Mouse (Mus musculus): ENCODE data around the gene Exo5.

Exo5 gene

DNA sequence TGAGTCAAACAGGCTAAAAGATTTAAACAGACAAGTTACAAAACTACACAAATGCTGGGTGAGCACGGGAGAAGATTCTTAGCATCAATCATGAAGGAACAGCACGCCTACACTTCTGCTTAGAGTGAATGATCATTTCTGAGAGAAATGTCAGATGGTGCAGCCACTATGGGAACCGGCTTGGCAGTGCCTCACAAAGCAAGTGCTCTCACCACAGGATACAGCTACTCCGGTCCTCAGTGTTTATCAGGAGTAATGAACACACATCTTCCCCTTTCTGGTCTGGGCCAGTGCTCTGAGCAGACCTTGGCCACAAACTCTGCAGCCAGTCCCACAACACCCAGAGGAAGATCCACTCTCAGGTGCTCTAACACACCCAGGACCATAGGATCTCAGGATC is 20.3 kb downstream of the Exo5 start:
- DNase-seq = no peak

DNA sequence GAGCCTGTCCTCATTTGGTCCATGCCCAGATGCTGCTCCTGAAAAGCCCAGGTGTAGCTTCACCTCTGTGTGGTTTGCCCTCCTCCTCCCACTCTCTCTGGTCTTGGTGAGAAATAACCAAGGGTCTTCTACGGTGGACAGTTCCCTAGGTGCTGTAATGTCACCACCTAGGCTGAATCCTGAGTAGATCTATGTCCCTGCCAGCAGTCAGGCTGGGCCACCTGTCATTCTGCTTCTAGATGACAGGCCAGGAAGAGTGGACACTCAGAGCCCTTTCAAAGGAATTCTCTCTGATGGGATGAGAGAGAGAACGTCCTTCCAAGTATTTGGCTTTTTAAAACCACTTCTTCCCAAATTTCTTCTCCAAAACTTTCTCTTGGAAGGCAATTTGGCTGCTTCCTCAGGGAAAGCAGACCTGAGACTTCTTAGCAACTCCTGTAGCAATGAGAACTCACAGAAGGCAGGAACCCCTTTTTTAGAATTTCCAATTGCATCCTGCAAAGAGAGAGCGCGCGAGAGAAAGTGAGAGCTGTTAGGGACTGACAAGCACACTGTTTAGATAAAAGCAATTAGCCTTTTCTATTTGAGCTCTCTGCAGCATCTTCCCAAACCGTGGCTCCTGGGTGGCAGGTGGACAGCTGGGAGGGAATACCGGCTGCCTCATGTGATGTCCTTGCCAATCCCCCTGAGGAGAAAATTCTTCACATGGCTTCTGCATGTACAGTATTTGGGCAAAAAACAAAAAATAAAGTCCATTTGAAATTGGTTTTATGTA is 28.8 kb downstream of the Exo5 start:
- no peak for DNase-seq

DNA sequence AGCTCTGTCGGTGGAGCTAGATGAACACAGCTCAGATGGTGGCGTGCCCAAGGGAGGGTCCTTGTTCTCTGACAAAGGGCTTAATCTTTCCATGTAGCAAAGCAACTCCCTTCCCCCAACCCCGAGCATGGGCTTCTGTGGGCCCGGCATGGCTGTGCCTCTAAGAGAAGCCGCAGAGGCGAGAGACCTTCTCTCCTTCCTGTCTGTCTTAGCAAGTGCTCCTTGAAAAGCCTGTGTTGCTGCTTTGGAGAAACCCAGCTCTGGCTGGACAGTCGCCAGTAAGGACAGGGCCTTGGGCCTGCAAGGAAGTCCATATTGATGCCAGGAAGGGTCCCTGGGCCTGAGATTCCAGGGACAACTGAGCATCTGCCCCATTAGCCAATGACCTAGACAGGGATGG is 29.6 kb downstream of the Exo5 start:
- DNase-seq = no peak

DNA sequence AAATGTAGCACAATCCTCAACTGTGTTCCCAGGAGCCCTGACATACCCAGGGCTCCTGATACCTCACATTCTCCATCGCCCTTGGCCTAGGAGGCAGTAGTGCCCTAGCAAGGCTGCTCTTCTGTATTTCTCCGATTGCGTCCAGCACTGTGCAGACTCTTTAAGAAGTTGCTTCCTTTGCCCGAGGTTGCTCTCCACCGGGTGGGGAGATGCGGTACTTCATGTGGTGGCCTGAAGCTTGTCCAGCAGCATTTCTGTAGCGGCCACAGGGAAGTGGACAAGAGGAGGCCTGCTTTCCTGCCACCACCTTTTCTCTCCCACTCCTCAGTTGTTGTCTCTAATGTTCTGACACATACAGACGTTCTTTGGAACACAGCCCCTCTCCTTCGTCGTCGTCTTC is 30.2 kb downstream of the Exo5 start:
- no peak for DNase-seq

DNA sequence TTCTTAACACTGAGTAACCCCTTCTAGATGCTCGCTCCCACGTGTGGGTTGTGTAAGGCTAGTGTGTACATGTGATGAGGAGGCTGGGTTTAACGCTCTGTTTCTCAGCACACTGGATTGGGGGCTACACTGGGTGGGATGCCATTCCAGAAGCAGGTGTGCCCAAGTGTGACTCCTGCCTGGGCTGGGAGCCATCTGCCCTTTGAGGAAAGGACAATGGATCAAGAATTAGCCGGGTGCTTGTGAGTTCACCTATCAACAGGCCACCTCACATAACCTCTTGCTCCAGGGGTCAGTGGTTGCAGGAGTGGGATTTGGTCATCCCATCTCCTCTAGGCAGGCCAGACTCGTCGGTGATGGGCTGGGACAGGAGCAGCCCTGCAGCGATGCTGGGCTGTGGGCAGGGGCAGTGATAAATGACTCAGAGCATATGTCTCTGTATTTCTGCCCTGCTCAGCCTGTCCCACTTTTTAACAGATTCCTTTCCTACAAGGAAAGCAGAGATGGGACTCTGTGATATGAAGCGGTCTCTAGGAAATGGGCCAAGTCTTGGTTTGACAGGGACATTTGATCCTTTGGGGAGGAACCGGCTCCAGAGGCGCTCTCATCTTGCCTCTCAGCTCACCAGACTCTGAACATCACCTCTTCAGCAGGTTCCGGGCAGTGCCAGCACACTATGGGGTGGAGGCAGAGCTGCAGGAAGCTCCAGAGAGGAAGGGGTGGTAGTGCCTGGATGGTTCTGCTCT is 31.0 kb downstream of the Exo5 start:
- no peak for DNase-seq

DNA sequence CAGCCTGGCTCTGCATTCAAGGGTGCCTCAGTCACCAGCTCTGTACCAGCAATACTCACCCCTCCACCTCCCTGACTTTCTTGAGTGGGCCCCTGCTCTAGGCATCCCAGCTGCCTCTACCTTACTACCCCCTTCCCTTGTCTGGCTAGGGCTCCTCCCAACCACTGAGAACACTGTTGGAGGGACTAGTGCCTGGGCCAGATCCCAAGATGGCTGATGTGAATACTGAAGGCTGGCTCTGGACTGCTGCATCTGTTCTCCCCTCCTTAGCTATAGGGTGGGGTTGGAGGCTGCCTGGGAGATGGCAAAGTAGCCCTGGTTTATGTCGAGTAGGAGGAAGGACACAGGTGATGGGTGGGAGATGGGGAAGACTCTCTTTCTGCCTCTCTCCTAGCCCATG is 32.3 kb downstream of the Exo5 start:
- DNase-seq = no peak

DNA sequence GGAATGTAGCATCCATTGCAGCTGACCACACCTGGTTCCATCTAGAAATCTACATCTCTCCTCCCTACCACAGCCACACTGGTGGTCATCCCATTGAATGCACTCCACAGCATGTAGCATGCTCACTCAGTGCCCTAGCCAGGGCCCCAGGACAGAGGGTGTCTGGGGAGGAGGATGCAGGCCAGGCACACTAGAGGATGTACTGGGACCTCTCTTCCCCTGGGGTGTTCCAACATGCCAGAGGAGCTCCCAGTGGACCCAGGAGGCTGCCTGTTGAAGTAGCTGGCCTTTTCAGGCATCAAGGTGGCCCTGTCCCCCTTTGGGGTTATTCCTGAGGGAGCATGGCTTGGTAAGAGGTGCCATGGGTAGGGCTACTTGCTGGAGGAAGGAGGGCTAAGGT is 32.9 kb downstream of the Exo5 start:
- no peak for DNase-seq

DNA sequence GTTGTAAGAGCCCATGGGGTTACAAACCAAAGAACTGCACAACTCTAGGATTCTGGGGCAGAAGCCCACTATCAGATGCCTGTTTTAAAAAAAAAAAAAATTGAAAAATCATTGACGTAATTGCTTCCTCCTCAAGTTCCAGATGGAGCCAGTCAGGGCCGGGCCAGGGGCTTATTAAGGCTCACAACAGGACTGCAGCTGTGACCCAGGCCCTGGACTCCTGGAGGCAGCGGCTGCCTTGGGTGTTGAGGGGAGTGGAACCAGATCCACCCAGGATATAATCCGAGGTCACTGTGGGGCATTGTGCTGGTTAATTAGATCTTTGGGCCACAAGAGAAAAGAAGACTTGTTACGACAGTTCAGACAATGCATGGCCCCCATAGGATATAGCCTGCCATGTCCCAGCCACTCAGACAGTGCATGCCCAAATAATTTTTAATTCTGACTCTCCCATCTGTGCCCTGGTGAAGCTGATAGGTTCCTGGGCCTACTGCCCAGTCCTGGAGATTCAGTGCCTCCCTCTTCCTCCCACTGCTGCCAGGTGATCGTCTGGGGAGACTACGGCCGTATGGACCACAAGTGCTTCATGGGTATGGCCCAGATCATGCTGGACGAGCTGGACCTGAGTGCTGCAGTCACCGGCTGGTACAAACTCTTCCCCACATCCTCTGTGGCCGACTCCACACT is 33.9 kb downstream of the Exo5 start:
- DNase-seq = no peak

DNA sequence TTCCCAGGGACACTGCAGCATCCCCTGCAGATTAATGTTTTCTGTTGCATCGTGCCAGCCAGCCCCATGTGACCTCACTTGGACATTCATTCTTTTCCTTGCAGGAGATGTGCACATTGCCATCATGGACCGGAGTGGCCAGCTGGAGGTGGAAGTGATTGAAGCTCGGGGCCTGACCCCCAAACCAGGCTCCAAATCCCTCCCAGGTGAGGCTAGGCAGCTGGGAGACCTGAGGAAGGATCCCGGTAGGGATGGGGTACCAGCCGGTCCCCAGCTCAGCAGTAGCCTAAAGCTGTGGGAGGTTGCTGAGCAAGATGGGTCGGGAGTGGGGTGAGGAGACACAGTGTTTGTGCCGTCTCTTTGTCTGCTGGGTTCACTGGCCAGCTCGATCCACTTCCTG is 35.9 kb downstream of the Exo5 start:
- DNase-seq = no peak

DNA sequence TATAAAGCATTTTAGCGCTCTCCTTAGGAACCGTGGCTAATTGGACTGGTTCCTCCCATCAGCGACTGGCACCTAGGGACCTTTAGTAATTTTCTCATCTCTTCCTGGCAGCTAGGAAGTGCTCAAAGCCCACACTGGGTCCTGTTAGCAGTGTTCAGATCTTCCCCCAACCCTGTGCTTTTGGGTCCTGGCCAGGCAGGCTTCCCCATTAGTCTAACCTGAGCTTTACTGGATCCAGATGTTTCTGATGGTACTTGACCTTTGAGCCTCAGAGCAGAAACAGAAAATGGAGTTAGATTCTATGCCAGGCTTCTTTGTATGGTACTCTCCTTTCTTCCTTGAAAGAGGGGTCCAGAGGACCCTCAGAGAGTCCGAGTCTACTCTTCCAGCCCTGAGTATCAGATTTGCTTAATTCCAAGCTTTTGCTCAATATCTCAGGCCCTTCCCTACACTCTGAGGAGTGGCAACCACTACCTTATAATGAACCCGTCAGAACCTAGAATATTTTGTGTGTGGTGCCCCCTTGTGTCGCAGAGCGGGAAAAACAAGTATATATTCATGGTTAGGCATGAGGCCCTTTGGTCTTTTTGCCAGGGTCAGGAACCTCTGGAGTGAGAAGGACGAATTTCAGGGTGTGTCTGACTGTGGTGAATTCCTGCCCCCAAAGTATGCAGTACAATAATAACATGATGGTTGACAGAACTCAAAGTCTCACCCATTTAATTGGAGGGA is 37.3 kb downstream of the Exo5 start:
- DNase-seq = peak; percentile 45 to 49

DNA sequence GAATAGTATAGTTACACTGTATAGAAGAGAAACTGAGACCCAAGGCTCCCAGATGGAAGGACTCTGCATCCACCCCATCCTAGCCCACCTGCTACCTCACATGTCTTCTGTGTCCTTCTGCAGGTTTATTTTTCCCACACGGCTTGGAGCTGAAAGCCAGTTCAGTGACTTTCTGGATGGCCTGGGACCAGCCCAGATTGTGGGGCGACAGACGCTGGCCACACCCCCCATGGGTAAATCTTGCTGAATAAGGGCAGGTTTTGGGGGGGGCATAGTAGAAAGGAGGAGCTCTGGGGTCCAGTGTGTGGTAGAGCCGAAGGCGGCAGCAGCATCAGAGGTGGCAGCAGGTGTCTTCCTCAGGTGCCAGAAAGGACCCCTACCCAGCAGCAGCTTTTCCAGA is 38.0 kb downstream of the Exo5 start:
- no peak for DNase-seq

DNA sequence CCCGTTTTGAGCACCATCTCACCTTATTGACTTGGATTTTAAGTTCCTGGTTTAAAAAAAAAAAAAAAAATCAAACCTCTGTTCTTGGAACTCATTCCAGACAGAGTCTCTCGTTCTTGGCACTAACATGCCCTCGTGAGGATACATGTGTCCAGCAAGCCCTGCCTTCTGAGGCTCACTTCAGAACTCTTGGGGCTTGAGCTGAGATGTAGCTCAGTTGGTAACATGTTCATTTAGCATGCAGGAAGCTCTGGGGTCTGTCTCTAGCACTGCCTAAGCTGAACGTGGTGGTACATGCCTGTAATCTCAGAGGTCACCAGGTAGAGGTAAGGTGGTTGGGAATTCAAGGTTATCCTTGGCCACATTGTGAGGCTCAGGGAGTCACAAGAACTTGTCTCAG is 38.7 kb downstream of the Exo5 start:
- no peak for DNase-seq

DNA sequence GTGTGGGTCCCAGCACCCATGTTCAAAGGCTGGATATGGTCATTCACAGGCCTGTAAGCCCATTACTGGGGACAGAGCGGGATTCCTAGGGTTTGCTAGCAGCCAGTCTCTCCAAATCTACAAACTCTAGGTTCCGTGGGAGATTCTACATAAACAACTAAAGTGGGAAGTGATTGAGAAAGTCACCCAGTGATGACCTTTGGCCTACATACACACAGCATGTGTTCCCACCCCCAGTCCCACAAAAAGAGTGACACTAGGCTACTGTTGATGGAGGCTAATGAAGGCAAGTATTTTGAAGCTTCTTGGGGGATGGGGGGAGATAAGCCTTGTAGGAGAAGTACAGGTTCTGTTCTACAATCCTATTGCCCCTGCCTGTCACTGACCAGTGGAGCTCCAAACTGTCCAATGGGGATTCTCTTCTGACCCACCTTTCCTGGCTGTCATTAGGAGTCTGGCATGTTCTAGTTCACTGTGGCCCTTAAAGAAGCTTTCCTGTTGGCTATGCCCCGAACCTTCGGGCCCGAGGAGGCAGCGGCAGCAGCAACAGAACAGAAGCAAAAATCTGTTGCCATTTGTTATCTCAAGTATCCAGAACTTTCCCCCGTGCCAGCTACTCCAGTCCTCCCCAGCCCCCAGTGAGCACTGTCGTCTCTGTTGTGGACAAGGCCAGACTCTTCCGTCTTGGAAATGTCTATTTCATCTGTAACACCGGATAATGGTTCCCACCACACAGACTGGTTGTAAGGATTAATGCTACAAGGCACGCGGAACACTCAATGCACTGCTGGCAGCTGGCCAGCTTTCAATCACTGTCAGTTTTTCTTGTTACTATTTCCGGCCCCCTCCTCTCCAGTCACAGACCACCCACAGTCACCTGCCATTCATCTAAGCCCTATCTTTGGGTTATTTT is 39.4 kb downstream of the Exo5 start:
- DNase-seq = no peak

DNA sequence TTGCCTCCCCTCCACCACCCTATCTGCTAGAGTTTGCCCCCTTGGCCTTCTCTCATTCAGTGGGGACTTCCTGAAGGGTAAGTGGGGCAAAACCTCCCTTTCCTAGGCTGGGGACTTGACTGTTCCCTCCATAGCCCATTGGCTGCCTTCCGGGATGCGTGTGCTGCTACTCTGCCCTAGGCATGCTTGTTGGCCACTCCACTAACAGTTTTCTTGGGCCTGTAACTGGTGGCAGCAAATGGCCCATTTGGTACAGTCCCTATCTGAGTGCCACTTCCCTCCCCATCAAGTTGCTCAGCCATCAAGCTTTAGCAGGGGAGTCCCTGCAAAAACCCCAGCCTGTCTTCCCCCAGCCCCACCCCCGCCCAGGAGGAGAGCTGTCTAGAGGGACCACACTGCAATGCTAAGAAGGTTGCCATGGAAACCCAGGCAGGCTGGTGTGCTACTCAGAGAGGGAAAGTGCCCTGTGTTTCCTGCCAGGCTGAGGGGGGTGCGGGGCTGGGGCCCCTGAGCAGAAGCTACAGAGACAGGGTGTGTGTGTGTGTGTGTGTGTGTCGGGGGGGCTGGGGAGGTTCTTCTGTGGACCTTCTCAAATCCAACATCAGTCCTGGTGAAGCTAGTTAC is 42.7 kb downstream of the Exo5 start:
- DNase-seq = no peak

DNA sequence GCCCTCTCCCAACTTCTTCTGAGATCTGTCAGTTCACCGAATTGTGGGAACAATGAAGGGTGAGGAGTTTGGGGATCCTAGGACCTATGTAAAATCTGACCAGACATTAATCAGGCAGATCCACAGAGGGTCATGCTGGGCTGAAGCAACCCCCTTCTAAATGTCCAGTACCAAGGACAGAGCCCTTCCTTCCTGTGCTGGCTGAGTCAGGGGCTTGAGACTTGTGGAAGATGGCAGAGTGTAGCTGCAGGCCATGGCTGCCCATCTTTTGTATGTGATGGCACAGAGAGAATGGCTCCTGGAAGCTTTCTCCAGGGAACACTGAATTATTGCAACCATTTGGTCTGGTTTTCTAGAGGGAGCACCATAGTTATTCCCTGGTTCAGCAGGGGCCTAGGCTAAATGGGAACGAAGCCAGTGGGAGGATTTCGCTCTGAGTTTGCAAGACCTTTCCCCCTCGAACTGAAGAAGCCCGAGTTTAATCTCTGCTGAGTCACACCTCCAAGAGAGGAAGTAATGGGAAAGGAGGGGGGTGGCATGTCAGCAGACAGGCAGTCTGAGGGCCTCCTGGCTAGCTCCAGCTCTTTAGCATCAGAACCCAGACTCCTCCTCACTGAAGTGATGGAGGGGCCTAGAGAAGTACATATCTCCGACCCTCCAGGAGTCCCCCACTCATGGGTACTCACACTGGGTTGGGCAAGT is 43.9 kb downstream of the Exo5 start:
- DNase-seq = no peak

DNA sequence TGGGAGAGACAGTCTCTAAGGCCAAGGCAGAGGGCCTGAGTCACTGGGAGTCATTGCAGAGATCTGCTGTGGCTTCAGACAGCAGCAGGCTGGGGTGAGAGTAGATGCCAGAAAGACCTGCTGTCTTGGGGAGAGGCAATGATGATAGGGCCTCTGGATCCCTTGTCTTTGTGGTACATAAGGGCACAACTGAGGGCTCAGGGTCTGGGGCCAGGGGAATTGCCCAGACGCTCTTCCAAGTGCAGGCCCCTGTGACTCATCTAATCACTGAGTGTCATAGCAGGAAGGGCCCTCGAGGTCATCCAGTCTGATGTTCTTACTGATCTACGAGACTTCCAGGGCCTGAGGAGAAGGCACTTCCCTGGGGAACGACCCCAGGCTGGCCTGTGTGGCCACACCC is 45.4 kb downstream of the Exo5 start:
- no peak for DNase-seq

DNA sequence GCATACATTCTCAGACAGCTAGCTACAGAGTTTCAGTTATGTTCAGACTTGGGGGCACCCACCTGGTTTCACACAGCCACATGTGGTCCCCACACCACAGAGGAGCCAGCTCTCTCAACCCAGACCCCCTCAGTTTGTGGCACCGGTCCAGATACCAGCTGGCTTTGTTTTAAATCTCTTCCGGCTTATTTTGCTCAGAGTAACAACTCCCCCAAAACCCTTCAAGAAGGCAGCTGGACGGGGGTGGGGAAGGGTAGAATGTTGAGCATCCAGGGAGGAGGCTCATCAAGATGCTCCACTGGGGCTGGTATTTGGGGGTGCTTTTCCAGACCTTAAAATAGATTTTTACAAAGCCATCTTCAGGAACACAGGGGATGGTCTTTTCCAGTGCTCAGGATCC is 46.1 kb downstream of the Exo5 start:
- DNase-seq = no peak

DNA sequence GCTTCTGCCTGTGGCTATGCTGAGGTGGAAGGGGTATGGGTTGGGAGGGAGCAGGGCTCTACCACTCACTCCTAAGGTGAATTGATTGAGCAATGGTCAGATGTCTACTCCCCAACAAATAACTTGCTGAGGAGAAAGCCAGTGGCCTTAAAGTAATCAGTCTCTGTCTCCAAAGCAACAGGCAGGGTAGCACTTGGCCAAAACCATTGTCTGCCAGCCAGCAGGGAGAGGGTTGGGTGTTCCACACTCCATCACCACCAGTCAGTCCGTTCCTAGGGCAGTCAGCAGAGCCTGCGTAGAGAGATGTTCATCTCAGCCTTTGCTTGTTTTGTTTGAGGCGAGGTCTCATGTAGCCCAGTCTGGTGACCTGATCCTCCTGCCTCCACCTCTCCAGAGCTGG is 48.9 kb downstream of the Exo5 start:
- DNase-seq = no peak
